Mouse (Mus musculus) 416B (cell line): Measurements from ENCODE around the gene Tstd3.

Source experiments
- DNase-seq: peaks from one replicate; pipeline ENCODE4 v3.0.0; 2011; ENCODE audit warnings: low read depth

The Tstd3 gene

DNA sequence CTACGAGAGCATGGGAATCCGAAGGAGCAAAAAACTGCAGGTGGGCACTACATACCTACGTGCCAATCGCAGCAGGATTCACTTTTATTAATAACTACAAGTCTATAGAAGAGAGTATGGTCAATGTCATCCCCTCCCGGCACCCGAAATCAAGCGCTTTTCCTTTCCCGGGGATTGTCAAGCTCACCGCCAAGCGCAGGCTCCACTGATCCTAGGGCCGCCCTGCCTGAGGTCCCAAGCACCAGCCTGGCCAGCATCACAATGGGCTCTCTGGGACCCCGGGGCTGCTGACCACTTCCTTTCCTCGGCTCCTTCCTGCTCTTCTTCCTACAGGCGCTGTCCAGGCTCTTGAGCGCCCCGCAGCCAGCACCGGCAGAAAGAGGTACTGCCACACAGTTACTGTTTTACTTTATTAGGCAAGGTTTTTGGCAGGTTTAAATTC, at the start of gene Tstd3, which contains the start of gene Usp45:
Gene Tstd3 (minus strand): TSS at position 350 of the 442 bp plus-strand sequence.
Gene Usp45 (plus strand): TSS at position 294 of the 442 bp plus-strand sequence.
- peak; percentile 81 for DNase-seq

DNA sequence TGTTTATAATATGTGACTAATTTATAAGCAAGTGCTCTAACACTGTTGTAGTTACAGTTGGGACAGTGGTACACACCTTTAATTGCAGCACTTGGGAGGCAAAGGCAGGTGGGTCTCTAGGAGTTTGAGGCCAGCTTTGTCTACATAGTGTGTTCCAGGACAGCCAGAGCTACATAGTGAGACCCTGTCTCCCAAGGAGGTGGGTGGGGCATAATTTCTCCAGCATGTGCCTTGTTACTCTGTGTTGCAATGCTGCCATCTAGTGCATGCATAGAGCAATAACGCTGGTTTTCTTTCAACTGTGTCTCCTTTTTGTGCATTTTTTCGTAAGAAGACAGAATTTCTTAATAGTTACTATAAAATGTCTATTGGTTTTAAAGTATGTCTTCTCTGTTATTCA, 47.0 kb upstream of the Tstd3 start:
- peak; percentile 77 for DNase-seq

GRCm38 (mm10) chr4:21812635-21813034, 45.6 kb upstream of the Tstd3 start:
- DNase-seq = no peak

GRCm38 (mm10) chr4:21810608-21811007, 43.6 kb upstream of the Tstd3 start:
- DNase-seq = no peak

DNA sequence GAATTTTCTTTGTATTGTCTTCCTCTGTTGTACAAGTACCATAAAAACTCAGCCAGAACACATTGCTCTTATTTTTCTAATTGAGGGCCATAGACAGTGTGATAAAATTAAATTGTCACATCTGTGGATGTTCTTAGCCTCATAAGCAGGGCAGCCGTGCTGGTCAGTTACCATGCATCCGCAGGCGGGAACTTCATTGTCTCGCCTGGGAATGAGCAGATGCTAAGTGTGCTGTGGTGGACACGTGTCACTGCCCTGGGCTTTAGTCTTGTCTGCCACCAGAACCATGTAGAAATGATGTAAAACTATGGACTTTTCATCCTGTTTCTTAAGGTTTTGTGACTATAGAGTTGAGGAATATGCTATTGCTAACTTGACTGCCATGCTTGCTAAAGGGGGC, 40.2 kb upstream of the Tstd3 start:
- DNase-seq = no peak

DNA sequence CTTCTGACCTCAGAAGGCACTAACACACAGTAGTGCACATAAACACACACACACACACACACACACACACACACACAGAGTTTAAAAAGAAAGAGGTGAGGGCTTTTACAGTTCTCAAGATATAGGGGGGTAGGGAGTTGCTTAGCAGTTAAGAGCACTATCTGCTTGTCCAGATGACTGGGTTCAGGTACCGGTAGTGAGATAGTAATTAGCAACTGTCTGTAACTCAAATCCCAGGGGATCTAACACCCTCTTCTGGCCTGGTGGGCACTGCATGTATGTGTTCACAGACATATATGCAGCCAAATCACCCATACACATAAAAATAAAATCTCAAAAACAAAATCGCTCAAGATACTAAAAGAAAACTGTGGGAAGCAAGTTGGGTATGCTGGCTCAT, 34.6 kb upstream of the Tstd3 start:
- no peak for DNase-seq

DNA sequence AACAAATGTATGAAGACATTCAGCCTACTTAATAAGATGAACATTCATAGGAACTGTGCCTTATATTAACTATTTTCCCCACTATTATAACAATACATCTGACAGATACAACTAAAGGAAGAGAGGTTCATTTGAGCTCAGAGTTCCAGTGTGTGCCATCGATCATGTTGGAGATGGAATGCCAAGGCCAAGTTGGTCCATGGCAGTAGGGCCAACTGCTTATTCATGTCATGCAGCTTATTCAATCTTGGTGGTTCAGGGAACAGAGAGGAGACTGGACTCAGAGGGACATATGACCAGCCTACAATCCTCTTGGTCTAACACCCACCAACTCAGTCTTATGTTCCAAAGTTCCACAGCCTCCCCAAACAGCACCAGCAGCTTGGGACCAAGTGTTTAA, 34.0 kb upstream of the Tstd3 start:
- no peak for DNase-seq

GRCm38 (mm10) chr4:21793631-21794030, 26.6 kb upstream of the Tstd3 start:
- DNase-seq = no peak

GRCm38 (mm10) chr4:21789836-21790235, 22.8 kb upstream of the Tstd3 start:
- DNase-seq = no peak

- DNase-seq = no peak
Measured at GRCm38 (mm10) chr4:21788903-21789302, 21.9 kb upstream of the Tstd3 start.

DNA sequence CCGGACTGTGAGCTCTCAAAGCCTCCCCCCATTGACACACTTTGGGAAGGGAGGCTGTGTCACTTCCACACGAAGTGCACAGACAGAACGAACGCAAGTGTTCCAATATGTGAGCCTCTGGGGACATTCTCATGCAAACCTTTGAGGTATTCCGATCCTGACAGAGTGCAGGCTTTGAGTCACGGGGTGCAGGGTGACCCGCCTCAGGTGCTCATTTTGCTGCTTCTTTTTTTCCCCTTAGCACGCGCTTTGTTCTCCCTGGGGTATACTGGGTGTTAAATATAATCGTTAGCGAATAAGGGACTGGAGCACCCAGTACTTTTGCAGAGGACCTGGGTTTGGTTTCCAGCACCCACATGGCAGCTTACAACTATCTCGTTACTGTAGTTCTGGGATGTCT, 19.3 kb upstream of the Tstd3 start:
- DNase-seq = no peak

DNA sequence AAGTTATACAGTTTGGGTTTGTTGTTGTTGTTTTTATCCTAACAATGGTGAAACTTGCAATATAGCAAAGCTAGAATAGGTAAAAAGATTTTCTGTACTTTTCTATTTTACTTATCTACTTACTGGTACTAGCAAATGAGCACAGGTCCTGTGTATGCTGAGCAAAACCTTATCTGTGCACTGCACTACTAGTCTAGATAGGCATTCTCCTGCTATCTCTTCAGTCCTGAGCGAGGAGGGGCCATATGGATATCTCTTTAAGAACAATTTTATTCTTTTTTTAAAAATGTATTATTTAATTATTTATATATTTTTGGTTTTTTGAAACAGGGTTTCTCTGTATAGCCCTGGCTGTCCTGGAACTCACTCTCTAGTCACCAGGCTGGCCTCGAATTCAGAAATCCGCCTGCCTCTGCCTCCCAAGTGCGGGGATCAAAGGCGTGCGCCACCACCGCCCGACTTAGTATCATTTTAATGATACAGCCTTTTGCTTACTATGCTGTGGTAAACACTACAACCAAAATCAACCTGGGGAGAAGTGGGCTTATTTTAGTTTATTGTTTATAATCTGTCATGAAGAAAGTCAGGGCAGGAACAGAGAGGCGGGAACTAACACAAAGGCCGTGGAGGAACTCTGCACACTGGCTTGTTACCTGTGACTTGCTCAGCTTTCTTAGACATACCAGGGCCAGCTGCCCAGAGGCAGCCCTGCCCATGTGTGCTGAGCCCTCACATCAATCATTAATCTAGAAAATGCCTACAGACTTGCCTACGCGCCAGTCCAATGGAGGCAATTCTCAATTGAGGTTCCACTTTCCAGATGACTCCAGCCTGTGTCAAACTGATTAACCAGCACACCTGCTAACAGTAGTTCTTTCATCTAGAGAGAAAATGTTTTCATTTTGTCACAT, 14.1 kb upstream of the Tstd3 start:
- no peak for DNase-seq

DNA sequence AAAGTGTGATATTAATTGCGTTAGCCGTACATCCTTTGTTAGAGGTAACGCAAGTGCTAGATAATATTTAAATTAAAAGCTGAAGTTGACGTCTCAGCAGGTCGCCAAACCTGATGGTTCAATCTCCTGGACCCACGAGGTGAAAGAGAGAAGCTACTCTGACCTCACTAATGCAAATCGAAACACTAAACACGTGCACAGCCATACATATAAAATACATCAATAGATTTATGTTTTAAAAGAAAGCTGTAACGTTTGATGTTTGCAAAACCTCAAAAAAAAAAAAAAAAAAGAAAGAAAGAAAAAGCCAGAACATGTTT, 9.9 kb upstream of the Tstd3 start:
- peak; percentile 37 for DNase-seq

- DNase-seq = peak; percentile 89
Measured at GRCm38 (mm10) chr4:21776091-21776945, 9.3 kb upstream of the Tstd3 start.

DNA sequence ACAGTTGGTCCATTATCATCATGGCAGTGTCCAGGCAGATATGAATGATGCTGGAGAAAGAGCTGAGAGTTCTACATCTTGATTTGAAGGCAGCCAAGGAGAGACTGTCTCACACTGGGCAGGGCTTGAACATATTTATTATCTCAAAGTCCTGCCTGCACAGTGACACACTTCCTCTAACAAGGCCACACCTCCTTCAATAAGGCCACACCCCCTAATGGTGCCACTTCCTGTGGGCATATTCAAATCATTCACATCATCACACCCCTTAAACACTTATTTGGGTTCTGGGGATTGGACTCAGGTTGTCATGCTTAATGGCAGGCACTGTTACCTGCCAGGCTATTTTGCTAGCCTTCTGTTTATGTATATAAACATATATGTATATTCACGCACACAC, 5.3 kb upstream of the Tstd3 start:
- DNase-seq = peak; percentile 23

DNA sequence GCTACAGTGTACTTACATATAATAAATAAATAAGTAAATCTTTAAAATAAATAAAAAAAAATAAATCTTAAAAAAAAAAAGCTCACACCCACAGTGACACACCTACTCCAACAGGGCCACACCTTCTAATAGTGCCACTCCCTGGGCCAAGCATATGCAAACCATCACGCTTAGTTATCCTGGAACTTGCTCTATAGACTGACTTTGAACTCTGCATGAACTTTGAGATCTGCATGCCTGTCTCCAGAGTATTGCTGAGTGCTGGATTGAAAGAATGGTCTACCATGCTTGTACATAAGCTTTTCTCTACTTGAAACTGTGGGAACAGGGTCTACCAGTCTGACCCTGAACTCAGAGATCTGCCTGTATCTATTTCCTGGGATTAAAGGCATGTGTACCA, 4.1 kb upstream of the Tstd3 start:
- no peak for DNase-seq

DNA sequence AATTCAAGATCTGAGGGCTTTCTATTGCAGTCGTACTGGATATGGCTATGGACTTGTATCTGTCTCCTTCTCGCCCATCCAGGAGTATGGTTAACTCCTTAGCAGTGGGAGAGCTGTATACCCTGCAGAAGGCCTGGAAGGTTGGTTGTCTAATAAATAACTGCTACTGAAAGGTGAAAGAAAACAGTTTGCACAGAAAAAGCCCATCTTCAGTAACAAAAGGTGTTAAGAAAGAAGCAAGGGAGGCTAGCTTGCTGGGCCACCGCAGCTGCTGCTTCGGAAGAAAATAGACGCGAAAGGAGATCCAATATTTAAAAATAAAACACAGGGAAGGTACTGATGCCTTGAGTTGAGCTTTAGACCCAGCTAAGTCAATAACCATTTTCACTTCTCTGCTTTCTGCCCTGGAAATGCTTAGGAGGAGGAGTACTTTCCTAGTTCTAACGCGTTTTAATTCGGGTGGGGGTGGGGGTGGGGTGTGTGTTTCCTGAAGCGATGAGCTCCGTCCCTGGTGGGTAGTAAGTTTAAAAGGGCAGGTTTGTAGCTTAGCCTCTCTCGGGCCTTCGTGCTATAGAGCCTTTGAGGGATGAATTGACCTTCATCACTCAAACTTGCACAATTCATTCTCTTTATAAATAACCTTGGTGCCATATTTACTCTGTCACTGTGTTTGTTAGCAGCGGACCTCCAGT, 695 bp downstream of the Tstd3 start:
- peak; percentile 11 for DNase-seq

GRCm38 (mm10) chr4:21763827-21764226, 3.2 kb downstream of the Tstd3 start:
- no peak for DNase-seq

- no peak for DNase-seq
Measured at GRCm38 (mm10) chr4:21761416-21762160, 5.4 kb downstream of the Tstd3 start.

DNA sequence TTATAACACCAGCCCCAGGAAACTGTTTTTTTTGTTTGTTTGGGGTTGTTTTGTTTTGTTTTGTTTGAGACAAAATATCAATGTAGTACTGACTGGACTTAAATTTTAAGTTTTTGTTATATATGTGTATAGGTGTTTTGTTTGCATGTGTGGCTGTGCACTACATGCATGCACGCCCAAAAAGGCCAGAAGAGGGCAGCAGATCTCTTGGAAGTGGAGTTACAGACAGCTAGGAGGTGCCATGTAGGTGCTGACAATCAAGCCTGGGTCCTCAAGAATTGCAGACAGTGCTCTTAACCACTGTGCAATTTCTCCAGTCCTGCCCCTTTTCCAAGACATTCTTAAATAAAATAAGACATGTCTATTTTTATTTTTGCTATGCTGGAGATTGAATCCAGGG, 8.2 kb downstream of the Tstd3 start:
- DNase-seq = peak; percentile 37

GRCm38 (mm10) chr4:21755123-21755789, 11.8 kb downstream of the Tstd3 start:
- DNase-seq = peak; percentile 90
